Mouse (Mus musculus): ENCODE data around the gene Lingo4. TPM values are rescaled to one million over a fixed set of nuclear protein-coding genes. Genes with fewer than 3 reads are reported as not detected.

Gene Lingo4
- total RNA-seq, 2 experiments from 2014 or later = not detected

- ATAC-seq (ENCODE audit: poor library complexity, severe bottlenecking) = no peak
Measured at GRCm38 (mm10) chr3:94443597-94443964, 45.3 kb downstream of the Lingo4 start, which contains the start of gene Oaz3. Gene Oaz3, minus strand, starts transcription at chr3:94443915.

GRCm38 (mm10) chr3:94449377-94449776 is 51.1 kb downstream of the Lingo4 start:
- ATAC-seq (ENCODE audit: poor library complexity, severe bottlenecking) = no peak

Other genes with a start within 250 kb of the Lingo4 start
- not detected in 2 replicates for gene Gm10696, start 220.3 kb upstream of the Lingo4 start, total RNA-seq (2015)
- gene Gm10696, start 220.3 kb upstream of the Lingo4 start, total RNA-seq (2017) = not detected in 2 replicates
- not detected in 2 replicates for gene Gm5286, start 201.8 kb upstream of the Lingo4 start, total RNA-seq (2015)
- not detected in 2 replicates for gene Gm5286, start 201.8 kb upstream of the Lingo4 start, total RNA-seq (2017)
- not detected in 2 replicates for gene Gm4778, start 134.5 kb upstream of the Lingo4 start, total RNA-seq (2015)
- not detected in 2 replicates for gene Gm4778, start 134.5 kb upstream of the Lingo4 start, total RNA-seq (2017)
- gene Them4, start 88.4 kb upstream of the Lingo4 start, total RNA-seq (2015) = 2.9 and 3.5 TPM in 2 replicates
- gene Them4, start 88.4 kb upstream of the Lingo4 start, total RNA-seq (2017) = 1.8 and 2.9 TPM in 2 replicates
- gene Them5, start 56.4 kb upstream of the Lingo4 start, total RNA-seq (2015) = not detected in 2 replicates
- gene Them5, start 56.4 kb upstream of the Lingo4 start, total RNA-seq (2017) = not detected in 2 replicates
- not detected in 2 replicates for gene C2cd4d, start 36.1 kb upstream of the Lingo4 start, total RNA-seq (2015)
- gene C2cd4d, start 36.1 kb upstream of the Lingo4 start, total RNA-seq (2017) = not detected in 2 replicates
- 0.16 and 0.55 TPM in 2 replicates for gene Rorc, start 25.7 kb upstream of the Lingo4 start, total RNA-seq (2015)
- 0.18 and 0.45 TPM in 2 replicates for gene Rorc, start 25.7 kb upstream of the Lingo4 start, total RNA-seq (2017)
- gene Tdrkh, start 14.8 kb downstream of the Lingo4 start, total RNA-seq (2015) = 2.2 and 4.8 TPM in 2 replicates
- 1.1 and 4.3 TPM in 2 replicates for gene Tdrkh, start 14.8 kb downstream of the Lingo4 start, total RNA-seq (2017)
- gene Mrpl9, start 44.8 kb downstream of the Lingo4 start, total RNA-seq (2015) = 30.7 and 34.2 TPM in 2 replicates
- gene Mrpl9, start 44.8 kb downstream of the Lingo4 start, total RNA-seq (2017) = 41.8 and 44.3 TPM in 2 replicates
- gene Oaz3, start 45.4 kb downstream of the Lingo4 start, total RNA-seq (2015) = not detected in 2 replicates
- not detected in 2 replicates for gene Oaz3, start 45.4 kb downstream of the Lingo4 start, total RNA-seq (2017)
- not detected in 2 replicates for gene Celf3, start 79.8 kb downstream of the Lingo4 start, total RNA-seq (2015)
- gene Celf3, start 79.8 kb downstream of the Lingo4 start, total RNA-seq (2017) = not detected in 2 replicates
- 1.1 TPM in 1 of 2 replicates, not detected in the other for gene Riiad1, start 81.8 kb downstream of the Lingo4 start, total RNA-seq (2015)
- not detected in 2 replicates for gene Riiad1, start 81.8 kb downstream of the Lingo4 start, total RNA-seq (2017)
- gene Snx27, start 184.2 kb downstream of the Lingo4 start, total RNA-seq (2015) = 31.3 and 35.9 TPM in 2 replicates
- gene Snx27, start 184.2 kb downstream of the Lingo4 start, total RNA-seq (2017) = 33.8 and 39.8 TPM in 2 replicates
- gene Gm10972, start 244.6 kb downstream of the Lingo4 start, total RNA-seq (2015) = not detected in 2 replicates
- gene Gm10972, start 244.6 kb downstream of the Lingo4 start, total RNA-seq (2017) = not detected in 2 replicates